Mouse (Mus musculus) c-Kit-positive CD71-positive TER-119-positive erythroid progenitor cells, embryonic 14.5 days (primary cell): ENCODE data around the gene Olfr1511.
"Not testable (repeated sequence)": the region's sequence is repeated elsewhere in the genome, so short reads cannot be mapped to it uniquely, and the experiment has no call there.

ENCODE experiments used
- DNase-seq: peaks from one replicate; pipeline ENCODE4 v3.0.0-alpha.2; 2013; ENCODE audit warnings: low spot score

Gene Olfr1511

DNA sequence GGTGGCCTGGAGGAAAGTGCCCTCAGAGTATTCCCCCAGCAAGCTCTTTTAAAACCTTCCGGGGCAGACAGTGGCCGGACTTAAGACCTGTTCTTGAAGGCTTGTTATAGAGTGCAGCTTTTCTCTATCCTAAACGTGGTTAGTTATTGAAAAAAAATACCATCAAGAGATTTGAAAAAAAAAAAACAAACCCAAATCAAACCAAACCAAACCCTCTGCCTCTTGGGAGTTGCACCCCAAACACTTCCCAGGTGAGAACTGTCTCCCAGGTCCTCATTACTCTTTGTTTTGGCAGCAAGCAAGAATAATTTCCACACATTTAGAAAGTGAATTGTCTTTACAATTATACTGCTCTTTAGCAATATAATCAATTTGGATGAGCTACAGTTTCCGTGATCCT lies at the start of gene Olfr1511:
TSS of gene Olfr1511 (minus strand) at position 101 of the 400 bp plus-strand sequence.
- DNase-seq: no peak

- no peak for DNase-seq
These were observed 45.5 kb upstream of the Olfr1511 start, which contains the start of gene Olfr1509 for GRCm38 (mm10) chr14:52442690-52443089. Olfr1509 (plus strand) TSS chr14:52442990.

DNA sequence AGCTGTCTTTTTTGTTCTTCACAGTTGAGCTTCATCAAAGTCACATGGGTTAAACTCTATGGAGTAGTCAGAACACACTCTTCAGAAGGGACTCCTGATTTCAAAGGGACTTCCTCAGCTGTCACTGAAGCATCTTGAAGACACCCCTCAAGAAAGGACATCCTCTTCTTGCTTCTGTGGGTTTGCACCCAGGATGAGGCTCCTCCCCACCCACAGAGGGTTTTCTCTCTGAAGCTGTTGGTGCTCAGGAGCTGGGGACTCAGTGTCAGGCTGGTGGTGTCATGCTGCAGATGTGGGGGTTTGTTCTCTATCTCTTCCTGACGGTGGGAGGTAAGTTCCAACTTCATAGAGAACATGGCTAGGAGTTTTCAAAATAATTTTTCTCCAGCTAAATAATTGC lies 30.5 kb upstream of the Olfr1511 start:
- no peak for DNase-seq

GRCm38 (mm10) chr14:52414273-52414672 lies 17.1 kb upstream of the Olfr1511 start, which contains the start of gene Olfr1510:
Olfr1510 (minus strand) TSS chr14:52414373.
- DNase-seq: no peak

DNA sequence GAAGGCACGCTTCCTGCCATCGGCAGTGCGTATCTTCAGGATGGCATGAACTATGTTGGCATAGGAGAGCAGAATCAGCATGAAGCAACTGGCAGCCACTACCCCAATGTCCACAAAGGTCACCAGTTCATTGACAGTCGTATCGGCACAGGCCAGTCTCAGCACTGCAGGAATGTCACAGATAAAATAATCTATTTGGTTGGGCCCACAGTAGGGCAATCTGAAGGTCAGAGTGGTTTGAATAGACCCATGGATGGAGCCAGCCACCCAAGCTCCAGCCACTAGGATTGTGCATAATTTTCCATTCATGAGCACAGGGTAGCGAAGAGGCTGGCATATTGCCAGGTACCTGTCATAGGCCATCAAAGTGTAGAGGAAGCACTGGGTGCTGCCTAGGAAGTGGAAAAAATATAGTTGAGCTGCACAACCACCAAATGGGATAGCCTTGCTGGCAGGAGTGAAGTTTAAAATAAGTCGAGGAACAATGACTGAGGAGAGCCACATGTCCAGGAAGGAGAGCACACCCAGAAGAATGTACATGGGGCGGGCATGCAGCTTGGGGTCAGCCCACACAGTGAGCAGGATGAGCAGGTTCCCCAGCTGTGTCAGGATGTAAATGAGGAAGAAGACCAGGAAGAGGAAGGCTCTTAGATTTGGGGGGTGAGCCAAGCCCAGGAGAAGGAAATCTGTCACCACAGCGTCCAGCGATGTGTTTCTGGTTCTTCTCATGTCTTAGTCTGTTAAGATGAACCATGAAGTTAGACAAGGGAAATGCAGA lies 13.2 kb upstream of the Olfr1511 start:
- not testable (repeated sequence) for DNase-seq

DNA sequence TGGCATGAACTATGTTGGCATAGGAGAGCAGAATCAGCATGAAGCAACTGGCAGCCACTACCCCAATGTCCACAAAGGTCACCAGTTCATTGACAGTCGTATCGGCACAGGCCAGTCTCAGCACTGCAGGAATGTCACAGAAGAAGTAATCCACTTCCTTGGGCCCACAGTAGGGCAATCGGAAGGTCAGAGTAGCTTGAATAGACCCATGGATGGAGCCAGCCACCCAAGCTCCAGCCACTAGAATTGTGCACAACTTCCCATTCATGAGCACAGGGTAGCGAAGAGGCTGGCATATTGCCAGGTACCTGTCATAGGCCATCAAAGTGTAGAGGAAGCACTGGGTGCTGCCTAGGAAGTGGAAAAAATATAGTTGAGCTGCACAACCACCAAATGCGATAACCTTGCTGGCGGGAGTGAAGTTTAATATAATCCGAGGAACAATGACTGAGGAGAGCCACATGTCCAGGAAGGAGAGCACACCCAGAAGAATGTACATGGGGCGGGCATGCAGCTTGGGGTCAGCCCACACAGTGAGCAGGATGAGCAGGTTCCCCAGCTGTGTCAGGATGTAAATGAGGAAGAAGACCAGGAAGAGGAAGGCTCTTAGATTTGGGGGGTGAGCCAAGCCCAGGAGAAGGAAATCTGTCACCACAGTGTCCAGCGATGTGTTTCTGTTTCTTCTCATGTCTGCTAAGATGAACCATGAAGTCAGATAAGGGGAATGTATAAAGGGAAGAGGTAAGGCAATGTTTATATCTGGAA lies 6.9 kb downstream of the Olfr1511 start:
- DNase-seq: not testable (repeated sequence)

DNA sequence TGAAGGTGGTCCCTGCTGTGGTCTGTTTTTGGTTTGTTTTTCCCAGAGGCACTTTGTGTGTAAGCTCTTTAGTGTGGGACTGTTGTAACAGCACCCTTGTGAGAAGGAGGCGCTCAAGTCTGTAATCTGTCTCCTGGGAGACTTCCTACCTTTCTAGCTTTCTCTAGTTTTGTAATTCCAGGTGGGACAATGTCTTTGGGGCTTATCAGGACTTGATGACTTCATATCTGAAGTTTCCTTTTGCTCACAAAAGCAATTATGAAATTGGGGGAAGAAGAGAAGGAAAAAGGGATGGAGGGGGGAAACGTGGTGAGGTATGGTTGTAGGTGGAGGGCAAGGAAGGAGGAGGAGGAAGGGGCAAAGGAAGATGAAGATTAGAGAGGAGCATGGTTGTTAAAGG lies 18.1 kb downstream of the Olfr1511 start, which contains the start of gene Olfr1512:
TSS of gene Olfr1512 (minus strand) at position 101 of the 400 bp plus-strand sequence.
- no peak for DNase-seq

- DNase-seq: no peak
These were observed 28.4 kb downstream of the Olfr1511 start for GRCm38 (mm10) chr14:52368741-52369140.

DNA sequence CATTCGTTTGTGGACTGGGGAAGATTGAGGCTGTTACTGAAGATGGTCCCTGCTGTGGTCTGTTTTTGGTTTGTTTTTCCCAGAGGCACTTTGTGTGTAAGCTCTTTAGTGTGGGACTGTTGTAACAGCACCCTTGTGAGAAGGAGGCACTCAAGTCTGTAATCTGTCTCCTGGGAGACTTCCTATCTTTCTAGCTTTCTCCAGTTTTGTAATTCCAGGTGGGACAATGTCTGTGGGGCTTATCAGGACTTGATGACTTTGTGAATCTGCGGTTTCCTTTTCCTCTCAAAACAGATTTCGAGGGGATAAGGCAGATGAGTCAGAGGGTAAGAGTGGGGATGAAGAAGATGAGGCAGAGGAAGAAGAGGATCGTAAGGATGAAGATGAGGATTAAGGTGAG lies 40.9 kb downstream of the Olfr1511 start, which contains the start of gene Olfr1513:
TSS of gene Olfr1513 (minus strand) at position 101 of the 400 bp plus-strand sequence.
- DNase-seq: no peak
